In genomic region chr3:30995899-30996687, GRCm38 (mm10) we compare ENCODE assay signal across 8 mouse cellular contexts. TPM values are rescaled to one million over a fixed set of nuclear protein-coding genes. Genes with fewer than 3 reads are reported as not detected.
DNase-seq lines count a peak whose midpoint lies in the region; ATAC-seq lines count a peak whose summit lies in the region.

No protein-coding gene starts in this region.

- H3K27me3 ChIP-seq in kidney, embryonic 16.5 days (ENCODE audit: insufficient read depth, low read length) = no peaks in the 10 kb centered on the region

- peaks cover 37% of the 10 kb centered on the region for H3K4me1 ChIP-seq in kidney, embryonic 16.5 days (ENCODE audit: insufficient read depth, low read length)

- peak overlapping the region; percentile 62 for H3K4me2 ChIP-seq in kidney, embryonic 16.5 days (replicated peaks; ENCODE audit: low read depth, low read length)

- H3K4me3 ChIP-seq in kidney, embryonic 16.5 days (ENCODE audit: low read length) = peak overlapping the region; percentile 83

- DNase-seq in kidney, adult 18-20 months = no peak
- peak; percentile 28 for DNase-seq in MEL-GATA-1-ER (ENCODE audit: extremely low read depth, low read depth)
- DNase-seq in embryo, embryonic 10.5 days (ENCODE audit: low spot score) = peak; percentile 68
- peak; percentile 68 for DNase-seq in induced T-regulatory cell, adult 2 months (ENCODE audit: low read depth)
- DNase-seq in urinary bladder, postnatal 25 days (ENCODE audit: low spot score) = no peak
- DNase-seq in adrenal gland, postnatal 36 days = no peak

- H3K27ac ChIP-seq in kidney, embryonic 16.5 days (ENCODE audit: low read length) = peak overlapping the region; percentile 87

- peak overlapping the region; percentile 88 for H3K9ac ChIP-seq in kidney, embryonic 16.5 days (replicated peaks; ENCODE audit: low read length)

- no peaks in the 10 kb centered on the region for H3K9me3 ChIP-seq in kidney, embryonic 16.5 days (ENCODE audit: low read length)

- H3K36me3 ChIP-seq in kidney, embryonic 16.5 days (ENCODE audit: insufficient read depth, low read length) = no peaks in the 10 kb centered on the region

- peak; percentile 64 for ATAC-seq in kidney, embryonic 16.5 days (ENCODE audit: low FRiP score, low TSS enrichment)
- ATAC-seq in megakaryocyte progenitor cell, adult 5-6 weeks (replicated peaks; ENCODE audit: poor library complexity) = peak; percentile 15

- WGBS in kidney, embryonic 16.5 days = under 1% methylated on average over 49 of the region's 49 CpGs

RNA-seq across cellular contexts. Expression of gene Prkci, which starts 0.5 kb away (rescaled TPM):
- 39.7 and 42.5 TPM in 2 replicates for polyA plus RNA-seq in kidney, embryonic 16.5 days (2015; fragmentation: Nextera tagmentation; extraction: Ambion mirVana)
- 20.1 TPM in 2 replicates for total RNA-seq in megakaryocyte progenitor cell, adult 5-6 weeks (2015)
- 18.9 and 19.1 TPM in 2 replicates for total RNA-seq in megakaryocyte progenitor cell, adult 5-6 weeks (2017)
- 10 to 100 TPM; 43.2 to 56.1 TPM for total RNA-seq in adrenal gland, postnatal 36 days (2021)

RNA-seq across cellular contexts. Expression of gene Phc3, which starts 26.9 kb away (rescaled TPM):
- 5.1 and 6.8 TPM in 2 replicates for polyA plus RNA-seq in kidney, embryonic 16.5 days (2015; fragmentation: Nextera tagmentation; extraction: Ambion mirVana)
- total RNA-seq in megakaryocyte progenitor cell, adult 5-6 weeks (2015) = 24.0 and 26.8 TPM in 2 replicates
- 10.4 and 13.7 TPM in 2 replicates for total RNA-seq in megakaryocyte progenitor cell, adult 5-6 weeks (2017)
- total RNA-seq in adrenal gland, postnatal 36 days (2021) = 10 to 100 TPM; 31.3 to 35.2 TPM

Comparison
In these comparisons a context has a peak if more than half of its experiments do, and no peak if none do; other contexts are left out.
1. DNase-seq: peak in MEL-GATA-1-ER (single experiment), embryo, embryonic 10.5 days (single experiment) and induced T-regulatory cell, adult 2 months (single experiment); none in kidney, adult 18-20 months (single experiment), urinary bladder, postnatal 25 days (single experiment) and adrenal gland, postnatal 36 days (0 of 2).